9 mouse cellular contexts compared by ENCODE assay signal in the genomic region with DNA sequence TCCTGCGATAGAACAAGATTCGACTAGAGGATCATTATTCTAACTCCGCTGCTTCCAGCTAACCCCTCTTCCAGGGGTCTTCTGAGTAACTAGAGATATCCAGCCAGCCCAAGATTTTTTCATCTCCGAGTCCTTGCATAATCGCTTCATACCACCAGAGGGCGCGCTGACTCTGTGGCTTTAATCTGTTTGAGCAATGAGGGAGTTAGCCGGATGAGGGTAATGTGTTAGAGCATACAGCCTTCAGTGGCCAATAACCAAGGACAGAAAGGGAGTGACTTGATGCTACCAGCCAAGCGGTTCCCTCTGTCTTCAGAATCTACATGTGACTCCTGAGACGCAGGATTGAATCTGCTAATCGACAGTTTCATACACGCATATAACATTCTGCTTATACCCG. TPM values are rescaled to one million over a fixed set of nuclear protein-coding genes. Genes with fewer than 3 reads are reported as not detected.
DNase-seq lines count a peak whose midpoint lies in the region; ATAC-seq and TF ChIP-seq lines count a peak whose summit lies in the region.
"Had no signal": no experiment of that assay in that cellular context is flagged by ENCODE, and none has a peak within 500 bp of the region (broad histone marks: within the 10 kb centered on the region; RNA-seq: fewer than 3 reads in every experiment).

No protein-coding gene starts in this region.

- peak; percentile 82 for TF ChIP-seq CTCF in G1E (IDR thresholded peaks at IDR 0.05; ENCODE audit: low read depth, low read length)

- H3K9me3 ChIP-seq in G1E (replicated peaks): no peaks in the 10 kb centered on the region; the same call in 1 of the 2 replicates
- no peaks in the 10 kb centered on the region for H3K9me3 ChIP-seq in forebrain, embryonic 12.5 days
- H3K9me3 ChIP-seq: limb, embryonic 12.5 days had no signal

- H3K4me2 ChIP-seq in forebrain, embryonic 12.5 days: no peak overlapping the region
- H3K4me2 ChIP-seq: limb, embryonic 12.5 days had no signal

- ATAC-seq in G1E (ENCODE audit: extremely low read depth, insufficient number of reproducible peaks, low FRiP score, poor library complexity, severe bottlenecking): peak; percentile 68
- peak; percentile 57; the same call in 1 of the 2 replicates for ATAC-seq in forebrain, embryonic 12.5 days (ENCODE audit: low FRiP score)

- WGBS in forebrain, embryonic 12.5 days: 17% methylated on average over 13 of the region's 13 CpGs

- H3K36me3 ChIP-seq in G1E (replicated peaks): no peaks in the 10 kb centered on the region
- no peaks in the 10 kb centered on the region for H3K36me3 ChIP-seq in forebrain, embryonic 12.5 days (replicated peaks)
- H3K36me3 ChIP-seq: limb, embryonic 12.5 days had no signal

- H3K4me1 ChIP-seq in G1E (ENCODE audit: insufficient read depth, low read depth, low read length): peaks cover 44% of the 10 kb centered on the region
- peaks cover 26% of the 10 kb centered on the region for H3K4me1 ChIP-seq in forebrain, embryonic 12.5 days

- H3K27ac ChIP-seq in forebrain, embryonic 12.5 days: no peak overlapping the region
- H3K27ac ChIP-seq: limb, embryonic 12.5 days had no signal

- no peak overlapping the region for H3K4me3 ChIP-seq in G1E (ENCODE audit: low read depth, low read length)
- H3K4me3 ChIP-seq in forebrain, embryonic 12.5 days (replicated peaks): no peak overlapping the region
- H3K4me3 ChIP-seq: limb, embryonic 12.5 days had no signal

- peaks cover 71% of the 10 kb centered on the region for H3K27me3 ChIP-seq in G1E (ENCODE audit: insufficient read depth, low read length)
- H3K27me3 ChIP-seq in forebrain, embryonic 12.5 days: peaks cover 58% of the 10 kb centered on the region

- DNase-seq in G1E (ENCODE audit: low spot score): peak; percentile 68
- peak; percentile 86 for DNase-seq in c-Kit-positive CD71-positive TER-119-negative erythroid progenitor cells, embryonic 14.5 days (ENCODE audit: low read depth)
- DNase-seq in heart, postnatal 4 days: peak; percentile 88
- peak; percentile 79 for DNase-seq in layer of hippocampus, adult 9-10 months (ENCODE audit: low spot score)
- DNase-seq in lung, postnatal 4 days: peak; percentile 78 to 88
- DNase-seq in retina, postnatal 1 day: peak; percentile 92
- DNase-seq in urinary bladder, postnatal 14 days (ENCODE audit: low spot score): peak; percentile 82

- no peak overlapping the region for H3K9ac ChIP-seq in forebrain, embryonic 12.5 days
- H3K9ac ChIP-seq: limb, embryonic 12.5 days had no signal

RNA-seq across cellular contexts. Expression of a gene that starts 4.0 kb away (rescaled TPM):
- not detected in 2 replicates for total RNA-seq in G1E (2014; fragmentation: Nextera tagmentation)
- 0.06 TPM in 1 of 2 replicates, not detected in the other for total RNA-seq in G1E (2017)
- polyA plus RNA-seq in G1E (2012): not detected in 2 replicates
- 1.9 TPM in 2 replicates for polyA plus RNA-seq in forebrain, embryonic 12.5 days (2016; fragmentation: Nextera tagmentation; extraction: Ambion mirVana)
- total RNA-seq in heart, postnatal 4 days (2021): under 1 TPM; 0.54 to 0.91 TPM

RNA-seq across cellular contexts. Expression of a gene that starts 9.4 kb away (rescaled TPM):
- total RNA-seq in G1E (2014; fragmentation: Nextera tagmentation) (0.83 TPM in 1 of 2 replicates, not detected in the other), G1E (2017) (0.55 and 1.5 TPM in 2 replicates)
- polyA plus RNA-seq in G1E (2012): 0.29 and 0.39 TPM in 2 replicates
- 13.8 and 15.8 TPM in 2 replicates for polyA plus RNA-seq in forebrain, embryonic 12.5 days (2016; fragmentation: Nextera tagmentation; extraction: Ambion mirVana)
- 1 to 10 TPM; 4.2 to 4.9 TPM for total RNA-seq in heart, postnatal 4 days (2021)

RNA-seq across cellular contexts. Expression of a gene that starts 27.9 kb away (rescaled TPM):
- total RNA-seq in G1E (2014; fragmentation: Nextera tagmentation) (6.6 and 7.1 TPM in 2 replicates), G1E (2017) (4.1 TPM in 2 replicates)
- polyA plus RNA-seq in G1E (2012): 1.0 and 1.3 TPM in 2 replicates
- 72.9 and 79.8 TPM in 2 replicates for polyA plus RNA-seq in forebrain, embryonic 12.5 days (2016; fragmentation: Nextera tagmentation; extraction: Ambion mirVana)
- 10 to 100 TPM; 17.1 to 18.9 TPM for total RNA-seq in heart, postnatal 4 days (2021)
